Mouse (Mus musculus): Measurements from ENCODE around the gene Tnni2.
"Not testable (repeated sequence)": the region's sequence is repeated elsewhere in the genome, so short reads cannot be mapped to it uniquely, and the experiment has no call there.

Gene Tnni2

DNA sequence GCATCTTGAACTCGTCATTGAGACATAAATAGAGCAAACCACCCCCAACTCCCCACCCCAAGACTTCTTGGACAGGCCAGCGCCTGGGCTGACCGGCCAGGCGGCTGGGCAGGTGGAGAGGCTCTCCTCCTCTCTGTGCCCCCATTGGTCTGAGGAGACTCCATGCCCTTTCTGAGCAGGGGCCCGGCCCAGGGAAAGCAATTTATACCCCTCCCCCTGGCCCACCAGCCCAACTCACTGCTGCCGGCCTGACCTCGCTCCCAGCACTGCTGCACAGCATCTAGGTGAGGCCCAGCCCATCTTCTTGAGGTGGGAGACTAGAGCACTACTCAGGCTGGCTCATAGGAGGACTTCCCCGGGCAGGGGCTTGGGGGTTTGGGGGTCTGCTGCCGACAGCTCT is at the start of gene Tnni2:
TSS of gene Tnni2 (plus strand) at position 224 of the 400 bp plus-strand sequence.
- DNase-seq (ENCODE audit: low spot score in 2 of 2) = no peak

DNA sequence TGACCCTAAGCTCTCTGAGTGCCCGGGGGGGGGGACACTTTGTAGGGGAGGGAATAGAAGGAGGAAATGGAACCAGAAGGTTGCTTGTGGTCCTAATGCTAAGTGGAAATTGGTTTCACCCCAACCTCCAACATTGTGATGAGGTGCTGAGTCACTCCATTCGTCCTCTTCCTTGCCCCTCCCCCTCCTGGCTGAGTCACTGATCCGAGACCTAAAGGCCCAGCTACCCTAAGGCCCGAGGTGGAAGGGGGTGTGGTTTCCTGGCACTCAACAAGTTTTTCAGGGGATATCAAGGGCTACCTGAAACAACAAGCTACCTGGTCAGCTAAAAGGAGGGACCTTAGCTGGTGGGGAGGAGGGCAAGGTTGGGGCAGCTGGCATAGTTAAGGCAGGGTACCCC is 48.4 kb upstream of the Tnni2 start:
- no peak for DNase-seq (ENCODE audit: low spot score in 2 of 2)

DNA sequence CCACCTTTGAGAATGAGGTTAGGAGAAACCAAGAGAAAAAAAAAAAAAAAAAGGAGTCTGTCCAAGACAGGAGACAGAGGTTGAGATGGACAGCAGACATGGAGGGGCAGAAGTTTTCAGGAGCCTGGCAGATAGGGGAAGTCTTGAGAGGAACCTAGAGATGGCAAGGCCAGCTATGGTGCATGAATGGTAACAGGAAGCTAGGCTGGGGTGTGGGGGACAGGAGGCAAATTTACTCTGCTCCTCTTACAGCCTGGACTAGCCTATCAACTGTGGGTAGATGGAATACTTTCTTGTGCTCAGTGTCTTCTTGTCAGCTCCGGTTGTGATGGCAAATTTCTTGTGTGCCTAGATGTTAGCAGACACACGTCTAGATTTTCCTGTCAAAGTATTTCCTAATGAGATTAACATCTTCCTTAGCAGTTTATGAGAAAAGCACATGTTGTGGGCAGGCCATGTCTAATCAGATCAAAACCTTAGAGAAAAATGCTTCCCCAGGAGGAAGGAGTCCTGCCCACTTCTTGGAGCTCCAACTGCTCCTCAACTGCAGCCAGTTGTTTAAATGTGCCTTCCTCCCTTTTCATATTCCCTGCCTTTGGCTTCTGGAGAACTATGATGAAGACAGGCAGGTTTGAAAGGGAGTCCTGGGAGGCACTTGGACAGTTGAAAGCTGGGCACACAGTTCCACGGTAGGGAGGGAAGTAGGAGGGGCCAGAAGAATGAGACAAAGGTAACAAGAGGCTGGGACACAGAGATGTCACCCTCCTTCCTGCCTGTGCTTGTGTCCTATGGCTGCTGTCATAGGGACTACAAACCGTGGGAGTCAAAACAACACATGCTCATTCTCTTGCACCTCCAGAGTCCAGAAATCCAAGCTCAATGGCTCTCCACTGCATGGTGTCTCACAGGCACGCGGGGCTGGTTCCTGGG is 47.1 kb upstream of the Tnni2 start:
- no peak for DNase-seq (ENCODE audit: low spot score in 2 of 2)

DNA sequence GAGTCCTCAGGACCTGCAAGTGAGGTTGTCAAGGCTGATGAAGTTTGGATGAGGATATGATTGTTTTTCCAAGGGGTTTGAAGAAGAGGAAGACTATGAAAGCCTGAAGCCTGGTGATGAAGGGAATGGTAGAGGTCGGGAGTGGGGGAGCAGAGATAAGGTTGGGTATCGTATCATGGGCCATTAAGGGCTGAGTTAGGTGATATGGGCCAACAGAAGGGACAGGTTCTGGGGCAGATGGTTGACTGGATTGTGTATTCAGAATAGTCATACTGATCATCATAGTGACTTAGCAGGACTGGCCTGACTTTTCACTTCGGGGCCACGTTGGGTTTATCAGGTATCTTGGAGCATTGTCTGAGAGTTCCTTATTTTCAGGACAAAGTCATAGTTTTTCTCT is 46.1 kb upstream of the Tnni2 start:
- no peak for DNase-seq (ENCODE audit: low spot score in 2 of 2)

DNA sequence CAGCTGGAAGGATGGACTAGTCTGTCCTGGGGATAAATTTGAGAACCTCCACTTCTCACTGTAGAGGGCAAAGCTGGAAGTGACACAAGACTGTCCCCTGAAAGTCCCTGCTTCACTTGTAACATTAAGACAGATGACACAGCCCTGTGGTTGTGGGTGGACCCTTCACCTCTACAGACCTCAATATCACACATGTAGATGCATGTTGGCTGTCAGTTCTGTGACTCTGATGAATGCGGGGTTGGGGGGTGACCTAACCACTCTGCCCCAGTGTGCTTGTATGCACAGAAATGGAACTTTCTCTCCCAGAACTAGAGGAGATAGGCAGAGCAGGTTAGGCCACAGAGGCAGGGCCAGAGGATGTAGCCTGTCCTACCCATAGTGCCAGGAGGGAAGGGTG is 45.0 kb upstream of the Tnni2 start:
- DNase-seq (ENCODE audit: low spot score in 2 of 2) = no peak

DNA sequence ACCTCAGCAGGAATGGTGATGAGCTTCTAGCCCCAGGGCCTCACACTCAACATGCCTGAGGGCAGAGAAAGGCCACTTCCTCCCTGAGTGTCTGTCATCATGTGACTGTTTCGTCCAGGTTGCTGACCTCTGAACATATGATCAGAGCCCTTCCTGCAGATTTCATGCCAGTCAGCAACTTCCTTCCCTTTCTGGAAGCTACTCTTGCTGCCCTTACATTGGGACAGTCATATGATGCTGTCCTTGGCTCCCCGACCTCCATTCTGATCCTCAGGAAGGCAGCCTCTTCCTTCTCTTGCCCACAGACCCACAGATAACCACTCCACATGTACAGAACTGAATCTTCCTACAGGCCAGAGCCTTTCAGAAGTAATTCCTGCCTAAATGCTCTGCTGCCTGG is 43.6 kb upstream of the Tnni2 start:
- DNase-seq (ENCODE audit: low spot score in 2 of 2) = no peak

DNA sequence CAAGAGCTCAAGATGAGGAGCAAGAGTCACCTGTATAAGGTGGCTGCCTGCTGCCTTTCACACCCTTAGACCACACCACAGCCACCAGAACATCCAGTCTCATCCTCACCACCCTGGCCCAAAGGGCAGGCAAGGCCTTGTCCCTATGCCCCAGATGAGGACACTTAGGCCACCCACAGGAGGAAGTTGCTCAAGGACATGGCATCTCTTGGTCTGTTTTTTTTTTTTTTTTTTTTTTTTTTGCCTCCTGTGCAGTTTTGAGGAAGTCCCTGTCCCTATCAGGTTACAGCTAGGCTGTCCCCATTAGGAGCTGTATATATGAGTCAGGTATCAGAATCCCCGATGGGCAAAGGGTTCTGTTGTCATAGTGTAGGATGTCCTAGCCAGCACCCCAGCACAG is 42.4 kb upstream of the Tnni2 start:
- DNase-seq (ENCODE audit: low spot score in 2 of 2) = no peak

DNA sequence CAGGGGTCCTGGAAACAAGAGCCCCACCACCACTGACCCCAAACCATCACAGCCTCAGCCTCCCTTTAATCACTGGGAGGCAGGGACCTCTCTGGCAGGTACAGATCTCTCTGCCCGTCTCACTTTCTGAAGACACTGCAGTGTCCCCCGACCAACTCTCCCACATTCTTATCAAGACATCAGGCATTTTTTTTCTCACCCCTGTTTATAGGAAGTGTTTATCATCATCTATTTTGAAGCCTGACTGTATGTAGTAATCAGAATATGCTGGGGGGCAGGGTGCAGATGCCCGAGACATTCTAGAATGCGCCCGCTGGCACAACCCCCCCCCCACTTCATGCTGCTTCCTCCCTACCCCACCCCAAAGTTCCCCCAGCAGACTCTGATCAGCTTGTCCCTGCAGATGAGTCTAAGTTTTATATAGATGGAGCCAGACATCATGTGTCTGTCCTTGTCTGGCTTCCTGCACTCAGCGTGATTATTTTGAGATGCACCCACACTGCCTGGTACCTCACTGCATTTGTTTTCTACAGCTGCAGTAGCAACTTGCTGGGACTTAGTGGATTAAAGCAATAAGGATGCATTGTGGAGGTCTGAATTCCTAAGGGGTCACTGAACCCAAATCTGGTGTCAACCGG is 41.4 kb upstream of the Tnni2 start:
- peak in 1 of 2 experiments; percentile 62 for DNase-seq (ENCODE audit: low spot score in 2 of 2)

DNA sequence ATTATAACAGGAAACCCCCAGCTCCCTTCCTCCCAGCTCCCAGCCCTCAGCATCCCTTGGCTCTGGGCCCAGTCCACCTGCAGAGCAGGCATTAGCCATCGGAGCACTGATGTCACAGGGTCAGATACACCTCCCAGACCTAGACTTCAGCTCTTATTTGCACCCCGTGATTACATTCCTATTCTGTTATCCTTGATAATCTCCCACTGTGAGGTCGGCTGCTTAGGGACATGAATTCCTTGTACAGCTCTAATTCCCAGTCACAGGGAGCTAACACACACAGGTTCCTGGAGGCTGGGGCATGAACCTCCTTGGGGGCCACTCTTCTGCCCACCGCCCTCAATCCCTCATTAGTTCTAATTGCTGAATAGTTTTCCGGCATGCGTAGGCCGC is 40.9 kb upstream of the Tnni2 start:
- DNase-seq (ENCODE audit: low spot score in 2 of 2) = no peak

DNA sequence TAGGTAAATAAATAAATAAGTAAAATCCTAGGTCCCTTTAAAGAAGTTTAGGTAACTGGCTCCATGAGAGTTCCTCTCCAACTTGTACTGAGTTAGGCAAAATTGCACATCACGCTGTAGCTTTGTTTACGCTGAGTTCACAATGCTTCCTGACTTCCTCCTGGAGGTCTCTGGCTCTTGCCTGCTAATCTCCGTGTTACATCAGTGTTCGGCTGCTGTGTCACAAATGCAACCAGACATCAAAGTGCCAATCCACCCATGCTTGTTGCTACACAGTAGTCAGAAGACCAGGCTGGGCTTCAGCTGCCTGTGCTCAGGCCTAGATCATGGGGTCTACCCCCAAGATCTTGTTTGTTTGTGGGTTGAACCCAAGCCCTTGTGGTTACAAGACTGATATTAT is 38.0 kb upstream of the Tnni2 start:
- DNase-seq (ENCODE audit: low spot score in 2 of 2) = peak in 1 of 2 experiments; percentile 53

DNA sequence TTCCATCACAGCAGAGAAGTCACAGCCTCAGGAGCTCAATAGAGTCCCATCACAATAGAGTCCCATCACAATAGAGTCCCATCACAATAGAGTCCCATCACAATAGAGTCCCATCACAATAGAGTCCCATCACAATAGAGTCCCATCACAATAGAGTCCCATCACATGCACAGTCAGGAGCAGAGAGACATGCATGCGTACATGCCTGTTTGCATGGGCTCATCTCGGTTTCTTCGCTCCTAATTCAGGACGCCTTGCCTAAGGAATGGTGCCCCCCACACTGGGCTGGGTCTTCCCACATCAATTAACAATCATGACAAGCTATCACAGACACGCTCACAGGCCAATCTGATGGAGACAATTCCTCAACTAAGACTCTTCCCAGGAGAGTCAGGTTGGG is 36.5 kb upstream of the Tnni2 start:
- not testable (repeated sequence) for DNase-seq (ENCODE audit: low spot score in 2 of 2)

DNA sequence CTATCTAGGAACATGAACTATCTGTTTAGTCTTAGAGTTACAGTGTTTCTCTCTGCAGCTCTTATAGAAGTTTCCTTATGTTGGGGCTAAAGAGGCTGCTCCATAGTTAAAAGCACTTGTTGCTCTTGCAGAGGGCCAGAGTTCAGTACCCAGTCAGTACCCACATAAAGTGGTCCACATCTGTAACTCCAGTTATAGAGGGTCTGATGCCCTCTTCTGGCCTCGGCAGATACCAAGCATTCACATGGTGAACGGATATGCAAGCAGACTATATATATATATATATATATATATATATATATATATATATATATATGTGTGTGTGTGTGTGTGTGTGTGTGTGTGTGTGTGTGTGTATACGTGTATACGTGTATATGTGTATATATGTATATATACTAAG is 33.7 kb upstream of the Tnni2 start:
- DNase-seq (ENCODE audit: low spot score in 2 of 2) = no peak

DNA sequence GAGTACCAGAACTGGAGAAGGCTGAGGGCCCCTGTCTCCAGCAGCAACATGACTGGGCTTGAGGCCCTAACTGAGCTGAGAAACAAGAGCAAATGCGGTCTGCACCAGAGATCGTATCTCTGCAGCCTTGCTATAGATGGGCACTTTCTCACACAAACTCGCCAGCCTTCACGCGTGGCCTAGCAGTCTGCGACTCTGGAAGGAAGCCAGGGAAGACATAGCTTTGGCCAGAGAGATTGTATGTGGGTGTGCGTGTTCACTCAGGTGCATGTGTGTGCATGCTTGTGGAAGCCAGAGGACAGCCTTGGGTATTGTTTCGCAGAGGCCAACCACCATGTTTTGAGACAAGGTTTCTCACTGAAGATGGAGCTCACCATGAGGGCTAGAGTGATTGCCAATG is 32.9 kb upstream of the Tnni2 start:
- DNase-seq (ENCODE audit: low spot score in 2 of 2) = no peak

DNA sequence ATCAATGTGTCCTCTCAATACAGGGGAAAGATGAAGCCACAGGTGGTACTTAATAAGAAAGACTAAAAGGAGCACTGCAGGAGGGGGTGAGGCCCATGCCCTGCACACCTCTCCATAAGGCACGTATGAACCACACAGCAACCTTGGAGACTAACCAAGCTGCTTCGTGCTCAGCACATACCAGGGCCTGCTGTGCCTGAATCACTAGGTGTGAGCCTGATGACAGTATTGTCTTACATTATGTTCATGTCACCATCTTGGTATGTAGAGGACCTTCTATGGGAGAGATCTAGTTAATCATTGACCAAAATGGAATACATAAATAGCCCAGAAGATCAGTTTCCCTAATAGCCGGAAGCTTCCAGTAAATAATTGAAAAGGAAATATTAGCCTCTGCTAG is 32.0 kb upstream of the Tnni2 start:
- DNase-seq (ENCODE audit: low spot score in 2 of 2) = no peak

DNA sequence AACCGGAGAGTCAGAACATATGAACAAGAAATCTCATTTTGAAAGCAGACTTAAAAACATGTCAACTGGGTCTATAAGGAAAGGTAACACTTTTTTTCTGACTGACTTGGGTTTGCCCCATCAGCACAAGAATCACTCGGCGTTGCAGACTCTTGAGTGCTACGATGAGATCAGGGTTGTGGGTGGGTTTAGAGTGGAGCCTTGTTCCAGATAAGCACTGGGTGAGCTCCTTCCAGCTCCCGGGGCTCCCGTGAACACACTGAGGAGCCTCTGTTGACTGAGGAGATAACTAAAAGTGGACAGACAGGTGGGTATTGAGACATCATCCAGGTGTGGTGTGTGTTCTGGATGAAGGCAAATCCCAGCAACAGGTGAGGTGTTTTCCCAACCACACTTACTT is 28.3 kb upstream of the Tnni2 start:
- no peak for DNase-seq (ENCODE audit: low spot score in 2 of 2)

DNA sequence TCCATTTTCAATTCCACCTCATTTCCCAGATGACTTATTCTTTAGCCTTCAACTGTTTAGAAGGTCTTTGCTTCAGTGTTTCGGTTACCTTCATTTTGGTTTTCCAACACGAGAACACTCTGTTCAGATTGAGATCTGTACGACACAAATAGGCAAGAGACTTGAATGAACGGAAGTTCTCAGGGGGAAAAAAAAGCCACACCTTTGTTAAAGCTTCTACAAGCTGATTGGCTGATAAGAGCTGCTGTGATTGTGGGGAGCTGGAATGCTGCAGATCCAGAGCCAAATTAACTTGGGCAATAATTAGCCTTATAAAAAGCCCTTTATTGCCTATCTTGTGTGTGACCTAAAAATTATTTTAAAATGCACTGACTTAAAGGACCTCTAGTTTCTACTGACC is 26.3 kb upstream of the Tnni2 start:
- no peak for DNase-seq (ENCODE audit: low spot score in 2 of 2)

DNA sequence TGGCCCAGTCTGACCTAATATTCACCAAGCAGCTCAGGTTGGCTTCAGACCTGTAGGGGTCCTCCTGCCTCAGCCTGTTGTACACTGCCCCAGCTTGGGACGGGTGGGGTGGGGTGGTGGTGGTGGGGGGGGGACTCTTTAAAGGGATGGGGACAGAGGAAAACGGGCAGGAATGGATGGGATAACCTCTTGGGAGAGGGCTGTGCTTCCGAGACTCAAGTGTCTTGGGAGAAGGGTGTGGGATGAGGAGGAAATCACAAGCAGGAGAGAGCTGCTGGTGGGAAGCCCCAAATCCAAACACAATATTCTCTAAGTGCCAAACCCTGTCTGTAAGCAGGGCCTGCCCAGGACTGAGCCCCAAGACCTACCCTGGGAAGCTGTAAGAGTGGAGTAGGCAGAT is 25.4 kb upstream of the Tnni2 start:
- DNase-seq (ENCODE audit: low spot score in 2 of 2) = no peak

DNA sequence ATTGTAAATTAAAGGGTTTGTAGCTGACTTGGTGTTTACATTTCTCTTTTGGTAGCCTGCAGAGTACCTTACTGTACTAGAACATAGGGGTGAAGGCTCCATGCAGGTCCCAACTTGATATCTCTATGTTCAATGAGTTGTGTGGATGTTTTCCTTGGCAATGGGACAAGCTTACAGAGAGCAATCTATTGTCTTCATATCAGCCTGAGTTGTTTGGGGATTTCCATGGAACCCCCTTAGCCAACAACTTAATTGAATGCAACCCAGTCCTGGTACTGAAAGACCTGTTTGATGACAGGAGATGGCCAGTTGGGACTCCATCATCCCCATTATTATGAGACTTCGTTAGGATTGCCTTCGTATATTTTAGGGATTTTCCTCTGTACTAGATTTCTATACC is 23.6 kb upstream of the Tnni2 start:
- DNase-seq (ENCODE audit: low spot score in 2 of 2) = no peak

DNA sequence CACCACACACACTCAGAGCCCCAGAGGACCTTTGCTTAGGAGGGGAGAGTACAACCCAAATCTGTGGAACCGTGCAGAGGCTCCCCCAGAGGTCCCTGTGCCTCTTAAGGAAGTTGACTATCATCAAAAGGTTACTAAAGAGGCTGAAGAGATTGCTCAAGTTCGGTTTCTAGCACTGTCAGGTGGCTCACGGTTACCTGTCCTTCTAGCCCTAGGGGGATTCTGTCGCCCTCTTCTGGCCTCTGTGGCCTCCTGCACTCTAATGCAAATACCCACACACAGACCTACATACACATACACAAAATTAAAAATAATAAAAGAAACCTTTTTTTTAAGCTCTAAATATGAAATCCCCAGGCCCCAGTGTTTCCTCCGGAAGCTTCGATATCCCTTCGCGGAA is 22.9 kb upstream of the Tnni2 start:
- DNase-seq (ENCODE audit: low spot score in 2 of 2) = no peak

DNA sequence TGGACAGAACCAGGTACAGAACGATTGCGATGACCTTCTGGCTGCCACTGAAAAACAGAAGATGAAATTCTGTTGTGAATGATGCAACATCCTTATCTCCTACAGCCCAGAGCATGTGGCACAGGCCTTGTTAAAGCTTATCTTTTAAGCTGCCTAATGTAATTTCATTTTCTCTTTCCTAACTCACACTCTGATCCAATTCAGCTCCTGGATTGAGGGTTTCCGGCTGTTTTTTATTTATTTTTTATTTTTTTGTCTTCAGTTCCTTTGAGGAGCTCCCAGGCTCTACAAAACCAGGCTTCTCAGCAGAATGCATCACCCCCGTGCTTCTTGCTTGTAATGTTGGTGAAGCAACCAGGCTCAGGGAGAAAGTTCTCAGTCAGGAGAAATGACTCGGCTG is 21.7 kb upstream of the Tnni2 start:
- DNase-seq (ENCODE audit: low spot score in 2 of 2) = no peak

DNA sequence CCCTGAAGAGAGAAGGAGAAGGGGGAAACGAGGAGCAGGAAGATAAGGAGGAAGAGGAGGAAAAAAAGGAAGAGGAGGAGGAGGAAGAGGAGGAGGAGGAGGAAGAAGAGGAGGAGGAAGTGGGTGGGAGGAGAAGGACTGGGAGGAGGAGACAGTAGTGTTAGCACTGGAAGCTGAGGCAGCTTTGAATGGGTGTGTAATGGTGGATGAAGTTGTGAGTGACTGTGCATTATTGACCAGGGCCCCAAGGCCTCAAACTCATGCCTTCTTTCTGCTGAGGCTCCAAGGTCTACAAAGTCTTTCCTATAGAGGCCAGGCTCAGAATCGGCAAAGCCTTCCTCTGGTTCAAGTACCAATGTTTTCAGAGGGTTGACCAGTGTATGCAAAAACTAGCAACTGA is 19.8 kb upstream of the Tnni2 start:
- DNase-seq (ENCODE audit: low spot score in 2 of 2) = no peak

DNA sequence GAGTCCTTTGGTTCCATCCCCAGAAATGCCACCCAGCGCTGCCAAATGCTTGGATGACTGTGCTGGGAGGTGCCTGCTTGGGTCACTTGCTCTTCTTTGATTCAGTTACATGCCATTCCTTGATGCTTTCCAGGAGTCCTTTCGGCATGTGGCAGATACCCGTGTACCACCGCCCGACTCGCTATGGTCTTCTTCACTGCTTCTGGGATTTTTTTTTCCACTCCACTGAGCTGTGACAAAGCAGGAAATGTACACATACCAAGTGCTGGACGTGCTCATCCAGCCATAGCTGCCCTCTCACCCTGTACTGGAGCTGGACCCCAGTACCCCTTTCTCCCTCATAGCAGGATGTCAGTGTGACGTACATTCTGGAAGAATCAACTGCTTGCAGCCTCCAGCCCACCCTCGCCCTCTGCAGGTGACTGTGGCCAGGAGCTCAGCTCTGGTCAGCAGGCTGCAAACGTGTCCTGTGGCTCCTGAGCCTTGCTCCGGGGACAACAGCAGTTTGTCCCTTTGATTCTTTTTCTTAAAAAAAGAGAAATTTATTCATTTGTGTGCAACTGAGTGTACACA is 15.9 kb upstream of the Tnni2 start:
- DNase-seq (ENCODE audit: low spot score in 2 of 2) = no peak

DNA sequence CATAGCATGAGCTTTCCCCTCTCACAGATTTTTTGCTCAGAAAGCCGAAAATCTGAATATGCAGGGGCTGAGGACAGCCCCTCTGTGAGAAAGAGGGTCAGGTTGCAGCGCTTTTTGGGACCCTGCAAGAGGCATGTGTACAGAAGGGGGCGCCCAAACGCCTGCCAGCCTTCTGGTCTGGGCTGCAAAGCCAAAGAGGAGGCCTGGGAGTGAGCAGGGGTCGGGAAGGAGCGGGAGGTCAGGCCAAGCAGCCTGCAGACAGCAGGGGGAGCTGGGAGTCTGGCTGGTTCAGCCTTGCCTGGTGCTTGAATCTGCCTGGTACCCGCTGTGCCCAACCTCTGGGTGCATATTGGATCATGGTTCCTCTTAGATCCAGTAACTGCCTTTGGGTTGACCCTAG is 13.4 kb upstream of the Tnni2 start:
- no peak for DNase-seq (ENCODE audit: low spot score in 2 of 2)
